Mouse (Mus musculus) cerebellum, adult (tissue): ENCODE results near the gene Grm5.

ENCODE experiments used
- ATAC-seq: cut with Nextera tagmentation; 2 replicates; pipeline ENCODE4 v1.9.2; 2017; ENCODE audit warnings: mild to moderate bottlenecking, moderate library complexity, mixed read lengths; ENCODE audit not compliant: insufficient number of reproducible peaks, low FRiP score, low TSS enrichment

The Grm5 gene

DNA sequence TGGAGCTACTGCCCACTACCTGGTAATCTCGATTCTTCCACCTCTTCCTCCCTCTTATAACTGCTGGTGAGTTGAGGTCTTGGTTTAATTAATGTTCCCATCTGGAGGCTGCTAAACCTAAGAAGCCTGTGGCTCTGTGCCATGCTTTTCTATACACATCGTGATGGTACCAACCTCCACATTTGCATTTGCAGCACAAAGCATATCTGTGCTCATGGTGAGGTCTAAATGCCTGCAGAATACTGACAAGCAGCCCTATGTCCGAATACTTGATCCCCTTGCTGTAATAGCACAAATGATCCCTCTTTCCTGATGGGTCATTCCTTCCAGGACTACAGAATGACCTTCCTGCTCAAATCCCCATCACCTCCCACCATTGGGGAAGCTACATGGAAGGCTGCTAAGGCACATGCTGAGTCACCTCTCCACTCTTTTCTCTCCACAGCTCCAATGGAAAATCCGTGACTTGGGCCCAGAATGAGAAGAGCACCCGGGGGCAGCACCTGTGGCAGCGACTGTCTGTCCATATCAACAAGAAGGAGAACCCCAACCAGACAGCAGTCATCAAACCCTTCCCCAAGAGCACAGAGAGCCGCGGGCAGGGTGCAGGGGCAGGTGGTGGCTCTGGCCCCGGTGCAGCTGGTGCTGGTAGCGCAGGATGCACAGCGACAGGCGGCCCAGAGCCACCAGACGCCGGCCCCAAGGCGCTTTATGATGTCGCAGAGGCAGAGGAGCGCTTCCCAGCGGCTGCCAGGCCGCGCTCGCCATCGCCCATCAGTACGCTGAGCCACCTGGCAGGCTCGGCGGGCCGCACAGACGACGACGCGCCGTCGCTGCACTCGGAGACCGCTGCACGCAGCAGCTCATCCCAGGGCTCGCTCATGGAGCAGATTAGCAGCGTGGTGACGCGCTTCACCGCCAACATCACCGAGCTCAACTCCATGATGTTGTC, 545.8 kb downstream of the Grm5 start:
- ATAC-seq: no peak

DNA sequence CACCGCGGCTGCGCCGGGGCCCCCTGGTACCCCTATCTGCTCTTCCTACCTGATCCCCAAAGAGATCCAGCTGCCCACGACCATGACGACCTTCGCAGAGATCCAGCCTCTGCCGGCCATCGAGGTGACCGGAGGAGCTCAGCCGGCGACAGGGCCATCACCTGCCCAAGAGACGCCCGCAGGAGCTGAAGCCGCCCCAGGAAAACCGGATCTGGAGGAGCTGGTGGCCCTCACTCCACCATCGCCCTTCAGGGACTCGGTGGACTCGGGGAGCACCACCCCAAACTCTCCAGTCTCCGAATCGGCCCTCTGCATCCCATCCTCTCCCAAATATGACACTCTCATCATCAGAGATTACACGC, 546.5 kb downstream of the Grm5 start:
- ATAC-seq: no peak

DNA sequence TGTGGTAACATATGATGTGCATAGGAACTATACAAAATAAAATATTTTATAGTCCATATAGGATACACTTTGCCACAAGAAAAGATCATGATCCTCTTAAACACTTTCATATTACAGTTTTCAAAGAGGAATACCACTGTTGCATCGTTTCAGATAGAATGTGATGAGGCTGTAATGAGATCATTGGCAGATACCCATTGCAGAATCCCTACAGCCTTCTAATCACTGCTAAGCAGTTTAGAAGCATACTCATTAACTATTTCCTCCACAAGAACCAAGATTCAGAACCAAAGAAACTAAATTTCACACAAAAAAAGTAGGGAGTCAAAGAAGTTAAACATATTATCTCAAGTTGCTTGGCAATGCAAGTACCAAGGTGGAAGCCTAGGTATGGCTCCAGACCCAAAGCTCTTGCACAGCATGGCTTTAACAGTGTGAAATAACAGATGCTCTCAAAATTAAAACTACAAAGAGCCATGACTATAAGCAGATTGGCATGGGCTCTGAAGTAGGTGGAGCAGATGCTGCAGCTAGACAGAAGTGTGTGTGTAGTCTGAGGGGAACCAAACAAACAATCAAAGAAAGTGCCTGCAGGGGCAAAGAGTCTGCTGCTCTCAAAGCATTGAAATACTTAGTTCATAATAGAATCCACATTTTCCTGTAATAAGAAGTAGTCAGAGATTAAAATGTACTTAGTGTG, 575.7 kb downstream of the Grm5 start:
- no peak for ATAC-seq

DNA sequence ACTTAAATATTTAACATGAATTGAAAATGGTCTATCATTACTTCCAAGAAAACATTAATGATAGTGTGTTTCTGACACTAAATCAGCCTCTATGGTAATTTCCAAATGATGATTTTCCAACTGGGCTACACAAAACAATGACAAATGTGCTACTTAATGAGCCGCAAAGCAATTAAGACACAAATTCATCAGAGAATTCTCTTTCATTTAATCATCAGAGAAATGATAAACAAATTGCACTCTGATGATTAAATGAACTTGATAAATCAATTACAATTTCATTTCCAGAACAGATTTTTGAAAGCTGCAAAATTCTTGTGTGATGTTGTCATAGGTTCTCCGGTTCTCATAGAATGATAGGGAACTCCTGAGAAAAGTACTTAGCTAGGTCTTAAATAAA, 577.6 kb downstream of the Grm5 start:
- no peak for ATAC-seq
